Mouse (Mus musculus) ovary, postnatal 14 days (tissue): Measurements from ENCODE around the gene Slc25a31.

Source experiments
- DNase-seq: peaks from one replicate; pipeline ENCODE4 v3.0.0; 2022; ENCODE audit warnings: low spot score

The Slc25a31 gene

DNA sequence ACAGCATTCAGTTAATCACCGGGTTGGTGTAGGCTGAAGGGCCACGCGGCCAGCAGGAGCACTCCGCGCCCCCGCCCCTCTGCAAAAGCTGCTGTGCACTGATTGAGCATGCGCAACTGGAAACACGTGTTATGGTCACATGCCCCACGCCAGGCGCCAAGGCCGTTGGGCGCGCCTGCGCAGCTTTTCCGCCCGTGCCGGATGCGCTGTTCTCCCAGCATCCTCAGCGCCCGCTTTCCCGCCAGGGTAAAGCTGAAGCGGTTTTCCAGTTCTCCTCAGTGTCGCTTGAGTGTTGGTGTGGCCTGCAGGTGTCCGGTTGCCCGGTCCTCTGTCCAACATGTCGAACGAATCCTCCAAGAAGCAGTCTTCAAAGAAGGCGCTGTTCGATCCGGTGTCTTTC is at the start of gene Slc25a31:
Gene Slc25a31, plus strand, starts transcription at position 201 of the 400 bp plus-strand sequence.
- no peak for DNase-seq

DNA sequence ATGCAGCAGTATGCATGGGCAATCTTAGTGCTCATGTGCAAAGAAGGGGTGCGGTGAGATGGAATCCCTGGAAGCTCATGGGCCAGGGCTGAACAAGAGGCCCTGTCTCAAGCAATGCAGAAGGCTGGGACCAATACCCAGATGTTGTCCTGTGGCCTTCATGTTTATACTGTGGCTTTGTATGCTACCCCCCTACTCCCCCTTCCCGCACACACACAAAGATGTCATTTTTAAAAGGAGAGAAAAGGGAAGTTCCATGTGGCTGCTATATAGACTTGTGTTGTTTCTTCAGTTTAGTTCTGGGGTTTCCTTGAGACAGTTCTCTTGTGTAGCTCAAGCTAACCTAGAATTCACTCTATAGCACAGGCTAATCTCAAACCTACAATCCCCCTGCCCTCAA is 48.4 kb upstream of the Slc25a31 start:
- no peak for DNase-seq

DNA sequence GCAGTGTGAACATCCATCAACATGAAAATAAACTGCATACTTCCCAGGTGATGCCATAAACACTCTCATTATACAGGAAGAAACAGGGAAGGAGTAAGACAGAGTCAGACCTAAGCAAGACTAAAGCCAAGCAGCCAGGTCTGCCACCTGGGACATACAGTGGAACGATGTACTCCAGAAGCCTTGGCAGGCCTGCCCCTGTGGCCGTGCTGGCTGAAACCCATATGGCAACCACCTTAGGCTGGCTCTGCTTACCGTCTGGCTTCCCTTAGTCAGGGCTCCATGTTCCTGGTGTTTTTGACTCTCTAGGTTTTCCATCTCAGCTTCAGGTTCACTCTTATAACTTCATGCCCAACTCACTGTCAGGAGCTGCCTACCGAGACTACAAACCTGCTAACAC is 42.5 kb upstream of the Slc25a31 start:
- no peak for DNase-seq

DNA sequence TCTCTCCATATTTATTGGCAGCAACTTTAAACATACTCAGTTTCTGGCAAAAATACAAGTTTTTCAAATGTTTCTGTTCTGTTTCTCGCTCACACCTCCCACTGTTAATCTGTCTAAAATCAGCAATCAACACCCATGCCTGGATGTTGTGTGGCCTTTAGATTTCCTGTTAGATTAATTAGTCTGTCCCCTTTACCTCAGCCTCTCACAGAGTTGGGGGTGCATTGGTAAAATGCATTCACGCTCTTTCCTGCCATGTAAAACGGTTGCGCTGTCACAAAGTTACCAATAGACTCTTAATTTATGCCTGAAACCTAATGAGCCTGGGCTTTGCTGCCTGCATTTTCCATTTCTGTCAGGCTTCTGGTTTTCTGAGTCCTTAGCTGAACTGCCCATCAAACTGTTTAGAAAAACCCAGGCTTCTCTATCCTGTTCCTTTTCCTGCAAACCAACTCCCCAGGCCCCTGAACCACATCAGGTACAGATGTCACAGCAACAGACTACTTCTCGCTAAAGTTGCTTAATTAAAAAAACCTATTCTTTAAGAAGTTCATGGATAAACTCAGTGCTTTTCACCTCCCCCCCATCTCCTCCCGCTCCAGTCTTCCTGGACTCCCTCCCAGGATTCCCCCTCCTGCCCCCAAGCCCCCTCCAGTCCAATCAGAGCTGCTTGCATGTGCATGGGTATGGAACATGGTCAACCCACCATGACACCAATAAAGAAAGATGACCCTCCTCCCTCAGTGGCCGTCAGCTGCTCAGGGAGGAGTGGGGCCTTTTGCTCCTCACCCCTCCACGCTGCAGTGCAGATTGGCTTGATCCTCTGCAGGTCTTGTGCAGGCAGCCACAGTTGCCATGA is 41.6 kb upstream of the Slc25a31 start:
- DNase-seq, result no peak

DNA sequence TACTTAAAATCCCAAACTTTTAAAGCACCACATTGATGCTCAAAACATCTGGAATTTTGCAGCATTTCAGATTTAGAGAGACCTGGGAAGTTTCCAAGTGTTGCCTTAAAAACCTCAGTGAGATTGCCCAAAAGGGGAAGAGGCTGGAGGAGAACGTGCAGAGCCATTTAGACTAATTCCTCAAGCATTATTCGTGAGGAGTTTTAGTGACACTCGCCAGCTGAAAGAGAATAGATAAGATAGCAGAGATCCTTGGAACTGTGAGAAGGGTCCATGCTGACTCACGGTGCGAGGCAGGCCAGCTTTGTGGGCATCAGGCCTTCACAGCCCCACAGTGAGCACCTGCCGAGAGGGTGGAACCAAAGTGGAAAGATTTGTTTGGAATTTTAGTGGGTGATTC is 39.8 kb upstream of the Slc25a31 start:
- DNase-seq, result no peak

DNA sequence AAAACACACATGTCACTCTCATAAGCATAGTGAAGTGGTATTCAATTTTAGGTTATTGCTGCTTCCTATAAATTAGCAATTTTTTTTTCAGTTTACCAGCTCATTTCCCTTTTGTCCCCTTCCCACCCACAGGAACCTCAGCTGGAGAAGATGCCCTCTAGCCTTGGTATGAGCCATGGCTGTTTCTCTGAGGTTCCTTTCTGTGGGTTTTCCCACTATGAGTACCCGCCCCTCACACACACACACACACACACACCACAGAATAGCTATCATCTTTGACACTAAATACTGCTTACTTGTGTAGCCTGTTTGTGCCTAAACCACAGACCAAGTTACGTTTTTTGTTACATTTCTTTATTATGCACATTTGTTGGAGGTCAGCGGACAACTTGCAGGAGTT is 39.3 kb upstream of the Slc25a31 start:
- DNase-seq, result no peak

DNA sequence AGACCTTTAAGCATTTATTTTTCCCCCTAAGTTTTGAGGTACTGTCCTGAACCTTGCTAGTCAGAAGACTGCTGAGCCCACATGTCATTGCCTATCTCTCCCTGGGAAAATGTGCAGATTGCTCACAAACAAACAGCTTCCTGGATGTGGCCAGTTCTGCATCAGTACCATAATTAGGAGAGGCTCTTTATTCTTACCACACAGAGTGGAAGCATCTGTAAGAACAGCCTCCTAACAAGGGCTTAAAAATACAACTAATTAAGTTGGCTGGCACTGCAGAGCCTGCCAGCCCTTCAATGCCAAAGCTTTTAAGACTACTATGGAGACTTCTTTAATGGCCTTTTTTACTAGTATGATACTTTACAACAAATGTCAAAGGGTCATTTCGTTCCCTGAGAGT is 35.1 kb upstream of the Slc25a31 start:
- no peak for DNase-seq

DNA sequence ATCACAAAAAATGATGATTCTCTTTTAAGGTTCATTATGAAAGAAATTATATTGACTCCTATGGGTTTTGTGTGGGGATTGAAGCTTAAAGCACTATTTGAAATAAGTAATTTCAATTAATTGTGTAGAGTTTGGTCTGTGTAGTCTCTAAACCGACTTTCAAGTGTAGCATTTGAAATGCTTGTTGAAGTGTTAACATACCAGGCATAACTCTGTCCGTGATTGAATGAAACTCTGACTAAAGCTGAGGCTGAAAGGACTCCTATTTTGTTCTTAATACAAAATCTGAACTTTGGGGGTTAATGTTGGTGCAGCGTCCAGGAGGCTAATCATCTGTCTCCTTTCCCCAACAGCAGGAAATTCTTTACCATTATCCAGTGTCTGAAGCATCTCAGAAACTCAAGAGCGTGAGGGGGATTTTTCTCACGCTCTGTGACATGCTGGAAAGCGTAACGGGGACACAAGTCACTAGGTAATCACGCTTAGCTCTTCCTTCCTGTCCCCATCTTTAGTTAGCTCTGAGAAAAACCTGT is 33.7 kb upstream of the Slc25a31 start:
- DNase-seq, result no peak

DNA sequence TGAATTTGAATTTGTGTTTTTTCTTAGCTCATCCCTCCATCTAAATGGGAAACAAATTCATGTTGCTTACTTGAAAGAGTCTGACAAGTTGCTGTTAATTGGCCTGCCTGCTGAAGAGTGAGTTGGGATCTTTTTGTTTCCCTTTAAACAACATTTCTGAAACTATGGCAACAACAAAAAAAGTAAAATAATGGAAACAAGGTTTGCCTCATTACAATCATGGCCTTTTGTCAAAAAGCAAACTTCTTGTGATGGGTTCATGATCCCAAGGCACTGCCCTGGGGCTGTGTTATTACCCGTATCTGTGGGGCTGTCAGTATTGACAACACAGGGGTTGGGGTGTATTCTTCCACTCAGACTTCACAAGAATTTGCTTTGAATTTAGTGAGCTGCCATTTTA is 29.8 kb upstream of the Slc25a31 start:
- no peak for DNase-seq

DNA sequence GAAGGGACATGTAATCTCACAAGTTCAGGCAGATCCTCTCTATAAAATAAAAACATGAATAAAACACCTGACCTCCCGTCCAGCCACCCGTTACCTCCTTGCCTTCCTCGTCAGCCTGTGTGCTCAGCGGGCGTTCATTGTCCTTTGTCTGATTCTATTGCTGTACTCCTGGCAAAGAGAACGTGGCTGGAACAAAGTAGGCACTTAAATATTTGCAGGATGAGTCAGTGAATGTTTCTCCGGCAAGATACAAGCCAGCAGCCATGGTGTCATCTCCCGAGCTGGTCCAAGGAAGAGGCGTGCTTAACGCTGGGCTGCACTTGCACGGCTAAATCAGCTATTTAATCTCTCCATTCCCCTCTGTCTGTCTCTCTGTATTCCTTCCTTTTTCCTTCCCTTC is 26.3 kb upstream of the Slc25a31 start:
- no peak for DNase-seq

DNA sequence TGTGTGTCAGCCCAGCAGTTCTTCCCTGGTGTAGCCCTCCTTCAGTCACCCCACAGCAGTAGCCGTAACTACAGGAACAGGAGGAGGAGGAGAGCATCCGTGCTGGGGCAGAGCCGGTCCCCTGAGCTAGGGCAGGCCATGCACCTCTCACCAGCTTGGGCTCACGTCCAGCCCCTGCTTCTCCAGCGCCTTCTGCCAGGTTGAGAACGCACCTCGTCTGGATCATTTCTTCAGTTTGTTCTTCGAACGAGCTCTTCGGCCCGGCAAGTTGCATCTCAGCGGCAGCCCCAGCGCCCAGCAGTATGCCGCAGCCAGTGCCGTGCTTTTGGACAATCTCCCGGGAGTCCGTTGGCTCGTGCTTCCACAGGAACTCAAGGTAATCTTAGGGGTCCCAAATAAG is 25.5 kb upstream of the Slc25a31 start:
- DNase-seq, result no peak

DNA sequence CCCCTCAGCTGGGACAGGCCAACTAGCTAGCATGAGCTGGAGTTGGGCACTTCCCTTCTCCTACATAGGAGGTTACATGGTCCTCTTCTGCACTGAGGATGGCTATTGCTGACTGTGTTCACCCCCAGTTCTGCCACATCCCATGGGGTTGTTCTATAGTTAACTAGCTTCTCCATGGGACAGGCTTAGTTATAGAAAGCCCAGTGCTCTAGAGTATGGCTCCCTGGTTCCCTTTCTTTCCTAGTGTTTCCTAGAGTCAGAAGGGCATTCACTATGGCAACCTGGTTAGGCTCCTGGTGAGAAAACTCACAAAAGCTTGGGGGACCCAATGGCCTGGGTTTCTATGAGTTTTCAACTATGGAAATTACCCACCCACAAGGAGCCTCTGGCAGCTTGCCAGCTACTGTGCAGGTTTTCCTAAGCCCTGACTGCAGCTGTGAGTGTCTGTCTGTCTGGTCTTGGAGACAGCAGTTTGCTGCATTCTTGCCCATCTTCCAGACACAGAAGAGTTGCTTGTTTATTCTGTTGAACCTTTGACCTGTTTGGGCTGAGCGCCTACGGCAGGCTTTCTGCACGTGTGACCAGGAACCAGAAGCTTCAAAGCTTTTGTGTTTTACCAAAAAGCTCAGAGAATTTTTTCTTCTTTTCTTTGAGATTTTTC is 22.7 kb upstream of the Slc25a31 start:
- DNase-seq, result no peak

DNA sequence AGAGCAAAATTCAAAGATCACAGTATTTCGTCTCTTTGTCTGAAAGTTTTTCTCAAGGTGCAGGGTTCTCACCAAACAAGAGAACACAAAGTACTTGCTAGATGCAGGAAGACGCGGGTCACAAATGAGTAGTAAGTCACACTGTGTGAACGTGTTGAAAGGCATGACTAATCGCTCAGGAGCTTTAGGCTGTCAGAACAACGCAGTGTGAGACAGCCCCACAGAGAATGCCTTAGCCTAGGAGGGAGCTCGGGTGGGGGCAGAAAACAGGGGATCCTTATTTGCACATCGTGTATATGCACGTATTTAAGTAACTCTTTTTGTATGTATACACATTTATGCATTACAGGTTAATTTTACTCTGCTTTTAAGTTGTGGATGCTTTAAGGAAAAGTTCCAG is 21.8 kb upstream of the Slc25a31 start:
- DNase-seq, result no peak

DNA sequence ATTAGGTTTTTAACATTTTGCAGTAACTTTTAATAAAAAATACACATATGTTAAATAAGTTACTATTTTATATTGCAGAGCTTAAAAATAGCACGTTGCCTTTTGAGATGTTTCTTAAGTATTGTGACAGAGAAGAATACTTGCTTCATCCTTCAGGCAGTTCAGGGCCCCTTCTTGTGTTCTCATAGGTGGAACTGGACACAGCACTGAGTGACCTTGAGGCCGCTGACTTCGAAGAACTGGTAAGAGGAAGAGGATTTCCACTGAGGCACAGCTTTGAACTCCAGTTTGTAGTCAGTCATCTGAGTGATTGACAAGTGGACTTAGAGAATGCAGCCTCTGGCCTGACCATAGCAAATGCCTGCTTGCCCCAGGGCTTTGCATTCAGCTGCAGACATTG is 21.1 kb upstream of the Slc25a31 start:
- no peak for DNase-seq

DNA sequence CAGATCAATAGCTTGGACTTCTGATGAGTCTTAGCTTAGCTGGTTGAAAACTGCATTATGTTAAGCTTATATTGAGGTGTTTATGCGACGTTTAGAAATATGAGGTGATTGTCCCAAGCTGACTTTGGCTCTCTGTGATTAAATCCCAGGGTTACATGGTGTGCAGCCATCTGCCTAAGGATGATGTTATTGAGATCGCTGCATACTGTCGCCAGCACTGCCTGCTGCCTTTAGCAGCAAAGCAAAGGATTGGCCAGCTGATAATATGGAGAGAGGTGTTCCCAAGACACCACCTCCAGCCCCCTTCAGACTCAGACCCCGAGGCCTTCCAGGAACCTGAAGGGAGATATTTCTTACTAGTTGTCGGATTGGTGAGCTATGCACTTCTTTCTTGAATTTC is 17.1 kb upstream of the Slc25a31 start:
- no peak for DNase-seq

DNA sequence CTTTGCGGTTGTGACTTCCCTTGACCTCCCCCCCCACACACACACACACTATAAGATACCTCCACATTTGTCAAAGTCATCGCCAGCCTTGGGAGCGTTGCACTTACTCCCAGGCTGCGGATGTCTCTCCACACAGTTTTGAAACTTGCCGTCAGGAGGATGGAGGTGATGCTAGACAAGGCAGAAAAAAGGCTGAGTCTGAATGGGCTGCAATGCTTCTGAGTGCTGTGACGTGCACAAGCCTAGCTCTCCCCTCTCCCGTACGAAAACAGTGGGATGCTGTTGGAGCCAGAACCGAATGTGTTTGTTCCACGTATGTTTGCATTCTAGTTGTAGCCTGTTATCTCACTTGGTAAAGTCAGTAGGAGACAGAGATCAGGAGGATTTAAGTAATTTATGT is 15.2 kb upstream of the Slc25a31 start:
- no peak for DNase-seq

DNA sequence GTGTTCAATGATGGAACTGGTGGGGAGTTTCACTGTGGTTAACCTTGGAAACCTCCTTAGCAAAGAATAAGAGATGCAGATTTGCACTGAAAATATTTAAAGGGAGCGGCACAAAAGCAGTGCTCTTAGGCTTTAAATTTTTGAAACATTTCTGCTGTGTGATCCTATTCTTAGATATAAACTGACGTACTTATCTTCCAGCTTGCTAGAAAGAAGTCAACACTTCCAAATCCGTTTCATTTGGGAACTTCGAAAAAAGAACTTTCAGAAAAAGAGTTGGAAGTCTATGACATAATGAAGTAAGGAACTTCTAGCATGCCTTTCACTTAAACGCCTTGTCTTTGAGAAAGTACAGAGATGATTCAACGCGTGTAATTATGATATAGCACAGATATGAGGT is 14.7 kb upstream of the Slc25a31 start:
- no peak for DNase-seq

DNA sequence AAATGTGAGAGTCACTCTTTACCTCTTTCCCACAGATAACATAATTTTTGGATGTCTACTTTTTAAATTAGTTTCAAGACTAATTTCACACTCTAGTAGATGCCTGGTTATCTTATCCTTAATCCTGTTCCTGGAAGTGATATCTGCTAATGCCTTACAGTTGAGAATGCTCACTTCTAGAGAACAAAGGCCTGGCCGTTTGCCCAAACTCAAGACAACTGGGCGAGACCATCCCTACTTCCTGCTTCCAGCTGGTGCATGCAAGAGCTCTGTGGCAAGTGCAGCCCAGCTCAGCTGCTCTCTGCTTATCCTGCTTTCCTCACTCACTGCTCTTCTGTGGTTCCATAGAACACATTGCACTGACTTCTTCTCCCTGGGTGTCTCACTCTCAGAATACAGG is 14.2 kb upstream of the Slc25a31 start:
- DNase-seq, result no peak

DNA sequence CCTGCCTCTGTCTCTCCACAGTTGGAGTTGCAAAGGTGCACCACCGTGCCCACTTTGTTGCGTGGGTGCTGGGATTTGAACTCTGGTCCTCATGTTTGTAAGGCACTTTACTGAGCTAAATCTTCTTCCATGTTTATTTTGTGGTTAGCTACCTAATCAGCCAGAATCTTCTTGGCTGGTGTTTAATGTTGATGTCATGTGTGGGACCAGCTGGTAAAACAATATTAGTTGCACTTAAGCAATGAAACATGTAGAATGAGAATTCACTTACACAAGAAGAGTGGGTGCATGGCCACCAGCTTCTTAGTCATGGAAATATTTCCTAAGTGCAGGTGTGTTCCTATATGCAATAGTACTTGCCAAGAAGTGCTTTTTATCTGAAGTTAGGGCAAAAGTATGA is 13.5 kb upstream of the Slc25a31 start:
- DNase-seq, result no peak

DNA sequence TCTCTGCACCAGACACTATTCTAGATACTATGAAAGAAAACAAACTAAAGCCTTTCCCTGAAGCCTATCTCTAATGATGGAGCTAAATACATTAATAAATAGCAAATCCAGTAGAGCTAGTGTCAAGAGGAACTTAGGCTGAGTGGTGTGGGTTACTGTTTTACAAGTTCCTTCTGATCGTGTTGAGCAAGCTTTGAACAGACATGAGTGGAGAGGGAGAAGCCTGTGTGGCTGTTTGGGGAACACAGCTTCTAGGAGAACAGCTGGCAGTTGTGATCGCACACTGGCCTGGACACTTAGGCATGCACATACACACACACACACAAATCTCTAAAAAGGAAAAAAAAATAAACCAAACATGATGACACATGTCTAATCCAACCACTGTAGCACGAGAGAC is 9.8 kb upstream of the Slc25a31 start:
- DNase-seq, result no peak

DNA sequence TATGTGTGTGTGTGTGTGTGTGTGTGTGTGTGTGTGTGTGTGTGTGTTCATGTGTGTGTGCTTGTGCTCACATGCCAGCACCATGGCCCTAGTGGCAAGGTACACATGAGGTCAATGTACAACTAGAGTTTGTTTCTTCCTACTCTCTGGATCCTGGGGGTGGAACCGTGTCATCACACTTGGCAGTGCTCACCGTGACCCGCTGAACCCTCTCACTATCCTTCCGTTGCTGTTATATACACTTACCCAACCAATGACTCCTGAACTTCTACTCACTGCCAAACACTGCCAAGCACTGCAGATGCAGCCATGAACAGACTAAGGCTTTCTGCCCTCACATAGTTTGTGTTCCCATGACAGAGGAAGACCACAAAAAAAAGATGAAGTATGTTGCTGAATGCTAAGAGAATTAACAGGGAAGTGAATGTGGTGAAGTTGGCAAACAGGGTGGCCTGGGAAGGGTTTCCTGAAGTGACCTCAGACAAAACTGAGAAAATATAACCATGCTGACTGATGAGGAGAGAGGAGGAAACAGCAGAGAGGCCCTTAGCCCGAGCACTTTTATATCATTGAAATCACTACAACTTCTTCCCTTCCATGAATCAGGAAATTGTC is 3.7 kb upstream of the Slc25a31 start:
- DNase-seq, result no peak

DNA sequence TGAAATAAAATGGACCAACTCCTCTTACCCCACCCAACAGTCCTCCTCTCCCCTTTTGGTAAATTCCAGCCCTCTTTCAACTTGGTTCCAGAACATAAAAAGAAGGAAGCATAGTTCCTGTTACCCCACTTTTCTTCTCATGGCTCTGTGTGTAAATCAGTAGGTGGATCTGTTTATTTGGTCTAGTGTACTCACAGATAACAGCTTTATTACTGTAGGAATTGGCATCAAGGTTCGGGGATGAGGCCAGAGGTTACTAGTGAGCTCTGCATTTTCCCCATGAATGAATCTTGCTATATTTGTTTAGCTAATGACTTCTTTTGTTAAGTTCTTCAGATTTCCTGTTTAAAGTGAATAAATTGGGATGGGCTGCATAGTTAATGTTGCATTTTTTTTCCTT is 7.4 kb downstream of the Slc25a31 start:
- no peak for DNase-seq

DNA sequence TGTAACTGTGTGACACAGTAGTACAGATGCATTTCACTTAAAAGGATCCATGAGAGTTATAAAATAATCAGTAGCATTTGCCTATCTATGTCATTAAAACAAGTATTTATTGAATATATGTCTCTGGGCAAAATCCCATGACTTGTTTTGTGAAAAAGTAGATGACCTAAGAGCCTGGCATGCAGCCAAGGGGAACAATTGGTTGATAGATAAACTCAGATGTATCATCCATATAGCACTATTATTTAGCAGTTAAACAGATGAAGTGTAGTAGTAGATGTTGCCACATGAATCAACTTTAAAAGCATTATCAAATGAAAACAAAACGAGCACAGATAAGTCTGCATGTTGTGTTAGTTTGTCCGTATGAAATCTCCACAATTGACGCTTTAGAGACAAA is 10.4 kb downstream of the Slc25a31 start:
- DNase-seq, result no peak
